Mouse (Mus musculus) gastrocnemius, adult 2 months (tissue): ENCODE data around the gene Kdm5b. TPM values are rescaled to one million over a fixed set of nuclear protein-coding genes. Genes with fewer than 3 reads are reported as not detected.
A peak's percentile ranks its signal among the peaks of the same experiment; 100 is the strongest.

Experiments used
- DNase-seq: peaks from one replicate; pipeline ENCODE4 v3.0.0; 2022
- H3K27ac ChIP-seq: fragments of 200-600 bp; 2 replicates; pipeline ENCODE4 v1.8.1; 2022; ENCODE audit warnings: mild to moderate bottlenecking
- H3K4me3 ChIP-seq: fragments of 200-600 bp; 2 replicates; pipeline ENCODE4 v1.8.1; 2022; ENCODE audit warnings: mild to moderate bottlenecking, moderate library complexity
- CTCF ChIP-seq: fragments of 200-600 bp; IDR thresholded peaks from 2 replicates; pipeline ENCODE4 v1.8.1; 2022; ENCODE audit warnings: antibody characterized with exemption, mild to moderate bottlenecking, moderate library complexity
- intact Hi-C: fragments of 180-260 bp; cut with DNase I; formaldehyde crosslinking; loops from one replicate; pipeline ENCODE4 v1.15.1; 2025
- total RNA-seq, 2 experiments: library from RNA; stranded (reverse); gene quantifications; 2 replicates each; pipeline ENCODE4 v1.2.3; 2021

Gene Kdm5b
- total RNA-seq, 2 experiments from 2014 or later: 9.7 to 9.8 TPM

DNA sequence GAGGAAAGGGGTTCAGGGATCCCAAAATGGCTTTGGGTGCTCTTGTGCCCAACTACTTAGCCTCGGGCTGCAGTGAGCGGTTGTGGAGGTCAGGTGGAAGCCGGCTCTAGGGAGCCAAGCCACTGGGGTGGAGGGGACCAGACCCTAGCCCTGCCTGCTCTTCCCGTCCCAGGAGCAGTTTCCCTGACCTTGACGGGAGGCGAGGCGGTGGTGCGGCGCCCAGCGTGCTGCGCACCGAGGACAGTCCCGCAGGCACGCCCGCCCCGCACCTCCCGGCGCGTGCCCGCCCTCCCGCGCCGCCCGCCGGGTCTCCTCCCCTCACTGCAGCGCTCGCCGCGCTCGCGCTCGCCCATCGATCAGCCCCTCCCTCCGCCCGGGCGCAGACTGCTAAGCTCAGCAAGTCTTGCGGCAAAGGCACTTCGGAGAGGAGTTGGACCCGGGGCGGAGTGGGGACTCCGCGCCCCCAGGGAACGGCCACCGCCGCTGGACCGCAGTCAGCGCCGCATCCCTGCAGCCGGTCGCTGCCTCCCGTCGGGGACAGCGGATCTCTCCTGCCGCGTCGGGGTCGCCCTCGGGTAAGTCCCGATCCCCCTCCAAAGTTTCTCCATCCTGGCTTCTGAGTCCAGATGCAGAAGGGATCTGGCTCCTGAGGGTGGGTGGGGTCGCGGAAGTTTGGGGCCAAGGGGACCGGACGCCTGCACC lies 86.4 kb downstream of the Kdm5b start, which contains the start of gene Syt2:
Syt2 (plus strand) TSS at position 417 of the 702 bp plus-strand sequence.
- Histone ChIP-seq H3K27ac (no peak within 1 kb of the TSS), H3K4me3 (peak within 1 kb of the TSS; percentile 72)
- no peak for TF ChIP-seq CTCF
- intact Hi-C loops: no loop called here
- peak; percentile 45 for DNase-seq

- TF ChIP-seq CTCF: no peak
- no peak for DNase-seq
- H3K4me3 ChIP-seq: peak overlapping the region; percentile 72
- H3K27ac ChIP-seq: no peak overlapping the region
- intact Hi-C loops: no loop called here
Measured at GRCm38 (mm10) chr1:134646963-134647282, 87.0 kb downstream of the Kdm5b start.

GRCm38 (mm10) chr1:134647591-134647990 lies 87.6 kb downstream of the Kdm5b start:
- intact Hi-C loops: no loop called here
- Histone ChIP-seq H3K27ac (no peak overlapping the region), H3K4me3 (no peak overlapping the region)
- no peak for TF ChIP-seq CTCF
- no peak for DNase-seq

DNA sequence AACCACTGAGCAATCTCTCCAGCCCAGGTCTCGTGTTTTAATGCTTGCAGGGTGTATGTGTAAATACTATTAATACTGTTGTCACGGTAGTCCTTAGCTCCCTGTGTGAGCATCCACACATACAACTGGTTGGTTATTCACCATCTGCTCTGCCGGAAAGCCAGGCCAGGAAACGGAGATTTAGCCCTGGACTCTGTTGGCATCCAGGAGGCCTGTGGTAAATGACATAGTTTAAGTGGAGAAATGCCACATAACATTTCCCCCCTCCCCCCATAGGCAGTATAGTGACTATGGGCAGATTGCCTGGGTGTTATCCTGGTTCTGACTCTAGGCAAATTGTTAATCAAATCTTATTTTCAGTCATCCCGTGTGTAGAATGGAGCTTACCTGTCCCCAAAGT lies 90.8 kb downstream of the Kdm5b start:
- intact Hi-C loops: no loop called here
- H3K4me3 ChIP-seq: no peak overlapping the region
- TF ChIP-seq CTCF: no peak
- no peak overlapping the region for H3K27ac ChIP-seq
- DNase-seq: no peak

- intact Hi-C loops: no loop called here
- Histone ChIP-seq H3K4me3 (peak overlapping the region; percentile 15), H3K27ac (no peak overlapping the region)
- TF ChIP-seq CTCF: no peak
- DNase-seq: peak; percentile 36
Measured at GRCm38 (mm10) chr1:134651268-134651850, 91.4 kb downstream of the Kdm5b start.

DNA sequence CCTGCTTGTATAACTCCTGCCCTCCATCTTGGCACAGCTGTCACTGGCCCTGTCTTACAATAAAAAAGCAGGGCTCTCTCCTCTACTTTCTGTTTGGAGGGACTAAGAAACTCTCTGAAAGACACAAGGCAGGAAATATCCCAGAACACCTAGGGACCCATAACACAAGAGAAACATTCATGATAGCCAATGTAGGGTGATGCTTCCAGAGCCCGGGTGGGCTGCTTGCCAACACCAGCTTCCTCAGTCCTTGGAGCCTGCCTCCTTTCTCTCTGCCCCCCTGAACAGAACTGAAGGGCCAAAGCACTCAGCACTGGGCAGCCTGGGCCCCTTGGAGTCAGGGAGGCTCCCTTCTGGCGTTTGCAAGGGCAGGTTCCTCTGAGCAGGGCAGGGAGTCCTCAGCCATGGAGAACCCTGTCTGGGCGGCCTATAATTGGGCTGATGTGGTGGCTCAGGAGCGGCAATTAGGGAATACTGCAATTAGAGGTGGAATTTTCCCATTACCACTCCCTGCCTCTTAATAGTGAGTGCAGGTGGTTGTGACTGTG lies 92.0 kb downstream of the Kdm5b start:
- no peak for DNase-seq
- intact Hi-C loops: no loop called here
- Histone ChIP-seq H3K27ac (peak overlapping the region; percentile 43; the same call in 1 of the 2 replicates), H3K4me3 (peak overlapping the region; percentile 15)
- TF ChIP-seq CTCF: no peak

DNA sequence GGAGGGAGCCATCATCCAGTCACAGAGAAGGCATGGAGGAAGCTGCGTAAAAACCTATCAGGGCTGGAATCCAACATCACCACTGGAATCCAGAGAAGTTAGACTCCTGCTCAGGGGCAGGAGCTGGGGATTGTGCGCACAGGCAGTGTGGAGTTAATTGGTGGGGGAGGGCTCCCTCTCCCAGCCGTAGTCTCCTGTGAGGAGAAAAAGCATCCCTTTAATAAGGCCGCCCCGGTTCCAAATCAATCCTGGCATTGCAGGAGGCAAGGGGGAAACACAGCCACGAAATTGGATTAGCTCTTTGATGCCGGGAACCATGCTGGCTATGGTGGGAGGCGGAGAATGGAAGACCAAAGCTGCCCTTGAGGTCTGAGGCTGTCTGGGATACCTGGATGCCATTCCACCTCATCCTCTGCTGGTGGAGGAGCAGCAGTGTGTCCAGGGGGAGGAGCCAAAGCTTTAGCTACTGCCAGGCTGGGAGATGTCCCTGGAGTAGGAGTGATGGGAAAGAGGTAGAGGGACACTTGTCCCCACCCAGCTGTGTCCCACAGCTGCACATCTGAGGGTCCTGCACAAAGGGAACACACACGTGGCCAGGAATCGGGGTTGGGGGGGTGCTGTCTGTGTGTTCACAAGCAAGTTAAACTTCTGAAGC lies 93.8 kb downstream of the Kdm5b start:
- no peak for TF ChIP-seq CTCF
- DNase-seq: no peak
- intact Hi-C loops: no loop called here
- no peak overlapping the region for H3K4me3 ChIP-seq
- H3K27ac ChIP-seq: no peak overlapping the region

GRCm38 (mm10) chr1:134658841-134659240 lies 98.9 kb downstream of the Kdm5b start:
- no peak for TF ChIP-seq CTCF
- no peak overlapping the region for H3K27ac ChIP-seq
- intact Hi-C loops: no loop called here
- no peak for DNase-seq
- H3K4me3 ChIP-seq: no peak overlapping the region

- Histone ChIP-seq H3K27ac (no peak overlapping the region), H3K4me3 (no peak overlapping the region)
- intact Hi-C loops: no loop called here
- no peak for DNase-seq
- TF ChIP-seq CTCF: no peak
Measured at GRCm38 (mm10) chr1:134660163-134660562, 100.2 kb downstream of the Kdm5b start.

DNA sequence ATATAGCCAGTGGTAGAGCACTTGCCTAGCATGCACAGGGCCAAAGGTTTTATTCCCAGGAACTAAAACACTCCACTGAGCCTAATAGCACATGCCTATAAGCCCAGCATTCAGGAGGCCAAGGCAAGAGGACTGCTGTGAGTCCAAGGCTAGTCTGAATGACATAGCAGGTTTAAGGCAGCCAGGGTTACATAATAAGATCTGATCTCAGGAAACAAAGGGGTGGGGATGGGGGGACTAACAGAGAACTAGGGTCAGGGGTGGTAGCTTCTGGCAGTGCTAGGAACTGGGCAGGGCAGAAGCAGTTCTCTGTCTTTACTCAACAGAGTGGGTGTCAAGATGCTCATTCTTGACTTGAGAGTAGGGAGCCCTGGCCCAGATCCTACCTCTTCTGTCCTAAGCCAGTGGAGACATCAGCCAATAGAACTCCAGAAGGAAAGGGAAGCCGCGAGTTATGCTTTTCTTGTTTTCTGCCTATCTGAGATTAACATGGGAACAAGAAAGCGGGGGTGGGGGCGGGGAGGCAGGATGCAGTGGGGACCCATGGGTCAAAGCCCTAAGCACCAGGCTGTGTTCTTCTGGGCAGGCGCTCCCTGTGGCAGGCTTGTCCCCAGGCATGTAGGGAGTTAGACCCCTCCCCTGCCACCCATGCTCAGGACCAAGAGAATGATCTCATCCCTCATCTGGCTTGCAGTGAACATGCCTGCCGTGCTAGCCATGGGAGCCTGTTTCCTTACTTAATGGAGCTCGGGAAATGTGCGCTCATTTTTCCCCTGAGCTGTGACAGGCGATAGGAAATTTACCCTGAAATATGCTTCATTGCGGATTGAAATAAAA lies 111.5 kb downstream of the Kdm5b start:
- Histone ChIP-seq H3K27ac (no peak overlapping the region), H3K4me3 (no peak overlapping the region)
- TF ChIP-seq CTCF: no peak
- intact Hi-C loops: no loop called here
- no peak for DNase-seq

DNA sequence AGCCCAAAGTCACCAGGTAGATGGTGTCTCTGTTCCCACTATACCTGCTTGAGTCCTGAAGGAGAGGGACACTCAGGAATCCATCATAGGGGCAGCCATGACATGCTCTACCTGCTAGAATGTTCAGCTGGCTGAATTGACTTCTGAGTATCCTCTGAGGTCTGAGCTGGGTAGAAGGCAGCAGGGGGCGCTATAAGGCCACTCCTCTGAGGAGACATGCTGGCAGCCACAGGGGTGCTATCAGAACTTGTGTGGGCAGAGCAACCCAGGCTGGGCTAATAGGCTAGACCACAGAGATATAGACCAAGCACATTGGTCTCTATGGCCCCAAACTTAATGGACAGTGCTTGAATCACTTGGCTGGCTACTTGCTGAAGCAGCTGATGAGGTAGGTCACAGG lies 114.3 kb downstream of the Kdm5b start:
- peak; percentile 52 for TF ChIP-seq CTCF
- DNase-seq: peak; percentile 57
- Histone ChIP-seq H3K27ac (no peak overlapping the region), H3K4me3 (no peak overlapping the region)
- intact Hi-C loops: no loop called here

DNA sequence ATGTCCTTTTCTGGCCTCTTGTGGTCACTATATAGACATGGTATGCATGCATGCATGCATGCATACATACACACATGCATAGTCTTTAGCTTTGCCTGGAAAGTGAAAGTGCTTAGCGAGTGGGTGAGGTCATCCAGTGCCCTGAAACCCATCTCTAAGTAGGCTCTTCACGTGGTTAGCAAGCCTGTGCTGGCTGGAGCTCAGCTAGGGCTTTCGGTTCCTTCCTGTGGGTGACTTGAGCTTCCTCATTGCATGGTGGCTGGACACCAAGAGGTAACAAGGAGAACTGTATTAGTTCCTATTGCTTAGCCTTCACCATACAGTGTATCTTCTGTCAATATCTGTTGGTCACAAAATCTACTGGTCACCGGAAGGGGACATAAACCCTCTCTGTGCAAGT lies 119.5 kb downstream of the Kdm5b start:
- intact Hi-C loops: no loop called here
- no peak for DNase-seq
- no peak overlapping the region for H3K27ac ChIP-seq
- H3K4me3 ChIP-seq: no peak overlapping the region
- no peak for TF ChIP-seq CTCF
